ENCODE assay signal across 11 mouse cellular contexts in the genomic region with DNA sequence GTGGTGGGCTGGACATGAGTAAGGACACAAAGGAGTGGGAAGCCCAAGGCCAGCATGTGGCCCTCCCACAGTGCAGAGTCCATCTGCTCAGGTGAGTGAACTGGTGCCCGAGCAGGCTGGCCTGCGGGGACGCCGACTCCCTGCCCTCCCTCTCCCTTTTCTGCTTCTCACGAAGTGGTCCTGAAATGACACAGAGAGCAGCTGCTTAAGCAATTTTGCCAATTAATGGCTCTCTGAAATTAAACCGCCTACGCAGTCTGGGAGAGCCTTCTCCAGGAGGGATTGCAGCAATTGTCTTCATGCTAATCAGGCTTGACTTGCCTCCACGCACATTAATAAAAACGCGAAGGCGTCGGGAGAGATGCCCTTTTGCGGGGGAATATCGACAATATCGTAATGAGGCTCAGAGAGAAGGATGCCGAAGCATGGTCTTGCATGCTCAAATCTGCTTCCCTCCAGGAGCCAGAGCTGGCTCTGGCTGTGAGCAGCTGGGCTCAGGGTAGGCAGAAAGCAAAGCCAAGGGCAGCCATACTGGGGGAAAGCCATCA.
DNase-seq lines count a peak whose midpoint lies in the region; ATAC-seq and TF ChIP-seq lines count a peak whose summit lies in the region.
"Had no signal": no experiment of that assay in that cellular context is flagged by ENCODE, and none has a peak within 500 bp of the region (broad histone marks: within the 10 kb centered on the region; RNA-seq: fewer than 3 reads in every experiment).

No protein-coding gene starts in this region.

- H3K4me1 ChIP-seq in cerebellum, adult 2 months (ENCODE audit: control insufficient read depth, insufficient read depth, low read length), result peaks cover 9% of the 10 kb centered on the region
- peaks cover 22% of the 10 kb centered on the region for H3K4me1 ChIP-seq in forebrain, embryonic 12.5 days
- H3K4me1 ChIP-seq in neural tube, embryonic 14.5 days (ENCODE audit: control insufficient read depth, insufficient read depth, low read length), result peaks cover 19% of the 10 kb centered on the region
- H3K4me1 ChIP-seq in intestine, embryonic 16.5 days (ENCODE audit: control insufficient read depth, insufficient read depth, low read length), result no peaks in the 10 kb centered on the region
- H3K4me1 ChIP-seq: liver, embryonic 13.5 days; stomach, embryonic 15.5 days had no signal

- H3K9ac ChIP-seq in forebrain, embryonic 12.5 days, result no peak overlapping the region
- H3K9ac ChIP-seq in neural tube, embryonic 14.5 days (replicated peaks; ENCODE audit: low read depth, low read length), result no peak overlapping the region
- no peak overlapping the region for H3K9ac ChIP-seq in intestine, embryonic 16.5 days (ENCODE audit: low read depth, low read length)
- H3K9ac ChIP-seq: liver, embryonic 13.5 days; stomach, embryonic 15.5 days had no signal

- no peak overlapping the region for H3K27ac ChIP-seq in cerebellum, adult 2 months (ENCODE audit: insufficient read depth, low read length)
- H3K27ac ChIP-seq in forebrain, embryonic 12.5 days, result peak overlapping the region; percentile 68
- peak overlapping the region; percentile 35 for H3K27ac ChIP-seq in neural tube, embryonic 14.5 days (ENCODE audit: low read depth, low read length)
- no peak overlapping the region for H3K27ac ChIP-seq in intestine, embryonic 16.5 days (ENCODE audit: low read length)
- H3K27ac ChIP-seq: liver, embryonic 13.5 days; stomach, embryonic 15.5 days had no signal

- H3K36me3 ChIP-seq in forebrain, embryonic 12.5 days (replicated peaks), result no peaks in the 10 kb centered on the region
- no peaks in the 10 kb centered on the region for H3K36me3 ChIP-seq in neural tube, embryonic 14.5 days (ENCODE audit: control insufficient read depth, insufficient read depth, low read length)
- no peaks in the 10 kb centered on the region for H3K36me3 ChIP-seq in intestine, embryonic 16.5 days (ENCODE audit: control insufficient read depth, insufficient read depth, low read length)
- H3K36me3 ChIP-seq: liver, embryonic 13.5 days; stomach, embryonic 15.5 days had no signal

- no peaks in the 10 kb centered on the region for H3K27me3 ChIP-seq in cerebellum, adult 2 months (ENCODE audit: control insufficient read depth, insufficient read depth, low read length)
- peaks cover 6% of the 10 kb centered on the region for H3K27me3 ChIP-seq in forebrain, embryonic 12.5 days
- no peaks in the 10 kb centered on the region for H3K27me3 ChIP-seq in neural tube, embryonic 14.5 days (ENCODE audit: control insufficient read depth, insufficient read depth, low read length)
- H3K27me3 ChIP-seq in intestine, embryonic 16.5 days (replicated peaks; ENCODE audit: control insufficient read depth, insufficient read depth, low read length), result no peaks in the 10 kb centered on the region

- H3K4me3 ChIP-seq in cerebellum, adult 2 months (replicated peaks; ENCODE audit: insufficient read depth, low read depth, low read length), result no peak overlapping the region
- no peak overlapping the region for H3K4me3 ChIP-seq in forebrain, embryonic 12.5 days (replicated peaks)
- no peak overlapping the region for H3K4me3 ChIP-seq in neural tube, embryonic 14.5 days (ENCODE audit: low read depth, low read length)
- no peak overlapping the region for H3K4me3 ChIP-seq in intestine, embryonic 16.5 days (ENCODE audit: low read length)
- H3K4me3 ChIP-seq: liver, embryonic 13.5 days; stomach, embryonic 15.5 days had no signal

- H3K4me2 ChIP-seq in forebrain, embryonic 12.5 days, result no peak overlapping the region
- H3K4me2 ChIP-seq in neural tube, embryonic 14.5 days (ENCODE audit: low read depth, low read length), result no peak overlapping the region; the same call in 1 of the 2 replicates
- H3K4me2 ChIP-seq in intestine, embryonic 16.5 days (ENCODE audit: low read depth, low read length), result no peak overlapping the region
- H3K4me2 ChIP-seq: liver, embryonic 13.5 days; stomach, embryonic 15.5 days had no signal

- 8% methylated on average over 16 of the region's 16 CpGs for WGBS in cerebellum, adult 2 months
- WGBS in forebrain, embryonic 12.5 days, result 10% methylated on average over 16 of the region's 16 CpGs
- 23% methylated on average over 16 of the region's 16 CpGs for WGBS in neural tube, embryonic 14.5 days
- WGBS in intestine, embryonic 16.5 days, result 71% methylated on average over 16 of the region's 16 CpGs

- intact Hi-C loops in heart, postnatal 36 days (cut with DNase I), result no loop called here

- TF ChIP-seq POLR2A in cerebellum, adult 2 months (IDR thresholded peaks at IDR 0.05; ENCODE audit: borderline replicate concordance, insufficient read depth, low read length), result no peak

- DNase-seq in cerebellum, adult 2 months, result peak; percentile 84 to 93
- peak; percentile 48 to 51 for DNase-seq in layer of hippocampus, postnatal 14 days (ENCODE audit: low spot score in 2 of 2)
- DNase-seq in urinary bladder, adult 2 months (ENCODE audit: low spot score), result no peak
- DNase-seq in heart, postnatal 36 days, result no peak
- DNase-seq: gastrocnemius, postnatal 10 days; kidney, adult 18-20 months; liver, embryonic 13.5 days had no signal

- peak; percentile 73 for ATAC-seq in forebrain, embryonic 12.5 days (ENCODE audit: low FRiP score)
- ATAC-seq in neural tube, embryonic 14.5 days (ENCODE audit: low read depth), result peak; percentile 63; the same call in 1 of the 2 replicates
- ATAC-seq in intestine, embryonic 16.5 days, result no peak

- TF ChIP-seq CTCF in cerebellum, adult 2 months (IDR thresholded peaks at IDR 0.05; ENCODE audit: borderline replicate concordance, insufficient read depth, low read depth, low read length), result no peak

- H3K9me3 ChIP-seq in forebrain, embryonic 12.5 days, result no peaks in the 10 kb centered on the region
- H3K9me3 ChIP-seq in neural tube, embryonic 14.5 days (ENCODE audit: control insufficient read depth, low read length), result no peaks in the 10 kb centered on the region
- H3K9me3 ChIP-seq in intestine, embryonic 16.5 days (ENCODE audit: control insufficient read depth, low read length), result no peaks in the 10 kb centered on the region
- H3K9me3 ChIP-seq: liver, embryonic 13.5 days; stomach, embryonic 15.5 days had no signal

Comparison
In these comparisons a context has a peak if more than half of its experiments do, and no peak if none do; other contexts are left out.
1. DNase-seq: peak in cerebellum, adult 2 months (2 of 2) and layer of hippocampus, postnatal 14 days (2 of 2); none in urinary bladder, adult 2 months (single experiment) and heart, postnatal 36 days (0 of 2).
2. H3K27ac ChIP-seq: peak in forebrain, embryonic 12.5 days (single experiment) and neural tube, embryonic 14.5 days (single experiment); none in cerebellum, adult 2 months (single experiment) and intestine, embryonic 16.5 days (single experiment).